Mouse (Mus musculus) forebrain, embryonic 11.5 days (tissue): ENCODE measurements around the gene Tnfaip1. TPM values are rescaled to one million over a fixed set of nuclear protein-coding genes. Genes with fewer than 3 reads are reported as not detected.

ENCODE experiments used
- ATAC-seq: fragments of 200-750 bp; cut with Nextera tagmentation; replicated peaks from 2 replicates; pipeline ENCODE4 v1.8.0; 2017; ENCODE audit warnings: moderate TSS enrichment; ENCODE audit not compliant: low FRiP score
- DNase-seq: peaks from one replicate; pipeline ENCODE4 v3.0.0-alpha.2; 2017; ENCODE audit warnings: low spot score
- H3K27ac ChIP-seq: fragments of 300-500 bp; sonication (generic); 2 replicates; pipeline ENCODE4 v1.5.1; 2014; ENCODE audit warnings: low read depth, low read length
- H3K27me3 ChIP-seq: fragments of 300-500 bp; sonication (generic); 2 replicates; pipeline ENCODE4 v1.6.1; 2014; ENCODE audit warnings: mild to moderate bottlenecking, low read length, mixed read lengths; ENCODE audit not compliant: control insufficient read depth, insufficient read depth
- H3K36me3 ChIP-seq: fragments of 300-500 bp; sonication (generic); 2 replicates; pipeline ENCODE4 v1.6.1; 2014; ENCODE audit warnings: mild to moderate bottlenecking, low read length, moderate library complexity, mixed read lengths; ENCODE audit not compliant: control insufficient read depth, insufficient read depth
- H3K4me1 ChIP-seq: fragments of 300-500 bp; sonication (generic); replicated peaks from 2 replicates; pipeline ENCODE4 v1.6.1; 2014; ENCODE audit warnings: low read length, mixed read lengths; ENCODE audit not compliant: control insufficient read depth, insufficient read depth
- H3K4me2 ChIP-seq: fragments of 300-500 bp; sonication (generic); 2 replicates; pipeline ENCODE4 v1.6.1; 2014; ENCODE audit warnings: low read depth, mild to moderate bottlenecking, low read length, moderate library complexity, mixed read lengths; ENCODE audit not compliant: severe bottlenecking
- H3K4me3 ChIP-seq: fragments of 300-500 bp; sonication (generic); 2 replicates; pipeline ENCODE4 v1.5.1; 2014; ENCODE audit warnings: low read depth, low read length
- H3K9ac ChIP-seq: fragments of 300-500 bp; sonication (generic); 2 replicates; pipeline ENCODE4 v1.6.1; 2014; ENCODE audit warnings: low read length
- H3K9me3 ChIP-seq: fragments of 300-500 bp; sonication (generic); 2 replicates; pipeline ENCODE4 v1.6.1; 2016; ENCODE audit warnings: low read length, mixed read lengths; ENCODE audit not compliant: control insufficient read depth
- WGBS: fragments of 180-500 bp; shearing (Covaris S2); extraction: QIAGEN DNeasy Blood & Tissue Kit; methylation state at CpG from one replicate; pipeline ENCODE4 v1.1.7; 2014; 5-methylcytosine and 5-hydroxymethylcytosine counted together
- polyA plus RNA-seq: library from polyadenylated mRNA; unstranded; fragments of >200 nt; fragmentation: Nextera tagmentation; extraction: Ambion mirVana; gene quantifications from 2 replicates; pipeline ENCODE4 v1.2.1, GENCODE M21; 2014

Gene Tnfaip1
- polyA plus RNA-seq, 1 experiment from 2014 or later, result 85.8 TPM

GRCm38 (mm10) chr11:78483639-78484038 lies 52.5 kb downstream of the Tnfaip1 start:
- Histone ChIP-seq H3K27me3 (peaks cover 14% of the 10 kb centered on the region), H3K9ac (no peak overlapping the region), H3K4me1 (0 out of 2 replicates have a peak, but pooled peaks cover 3% of the 10 kb centered on the region), H3K36me3 (no peaks in the 10 kb centered on the region), H3K4me2 (no peak overlapping the region), H3K4me3 (no peak overlapping the region), H3K9me3 (no peaks in the 10 kb centered on the region), H3K27ac (no peak overlapping the region)
- 69% methylated on average over 7 of the region's 7 CpGs for WGBS
- DNase-seq (no peak), ATAC-seq (no peak)

GRCm38 (mm10) chr11:78475289-78475688 lies 60.8 kb downstream of the Tnfaip1 start:
- Histone ChIP-seq H3K36me3 (no peaks in the 10 kb centered on the region), H3K27me3 (no peaks in the 10 kb centered on the region)
- ATAC-seq, result no peak

More at GRCm38 (mm10) chr11:78475289-78475688, 60.8 kb downstream of the Tnfaip1 start:
- H3K27ac ChIP-seq, result no peak overlapping the region
- H3K4me3 ChIP-seq, result no peak overlapping the region
- DNase-seq, result no peak
- no peak overlapping the region for H3K4me2 ChIP-seq
- WGBS, result 87% methylated on average over 3 of the region's 3 CpGs
- H3K9ac ChIP-seq, result no peak overlapping the region
- H3K9me3 ChIP-seq, result no peaks in the 10 kb centered on the region
- H3K4me1 ChIP-seq, result no peaks in the 10 kb centered on the region

Other genes starting within 250 kb of the Tnfaip1 start
- 0.21 and 0.87 TPM in 2 replicates for gene BC030499, start 245.5 kb downstream of the Tnfaip1 start, polyA plus RNA-seq
- gene Spag5, start 234.8 kb downstream of the Tnfaip1 start, polyA plus RNA-seq, result 75.5 and 76.1 TPM in 2 replicates
- gene Aldoc, start 213.4 kb downstream of the Tnfaip1 start, polyA plus RNA-seq, result 3.3 and 7.4 TPM in 2 replicates
- gene Pigs, start 207.9 kb downstream of the Tnfaip1 start, polyA plus RNA-seq, result 69.6 and 70.3 TPM in 2 replicates
- gene Unc119, start 192.8 kb downstream of the Tnfaip1 start, polyA plus RNA-seq, result 73.2 and 77.4 TPM in 2 replicates
- not detected in 2 replicates for gene Foxn1, start 149.8 kb downstream of the Tnfaip1 start, polyA plus RNA-seq
- gene Slc13a2, start 114.1 kb downstream of the Tnfaip1 start, polyA plus RNA-seq, result not detected in 2 replicates
- gene Slc46a1, start 70.6 kb downstream of the Tnfaip1 start, polyA plus RNA-seq, result 18.4 TPM in 2 replicates
- 18.4 and 24.9 TPM in 2 replicates for gene Sarm1, start 38.6 kb downstream of the Tnfaip1 start, polyA plus RNA-seq
- 36.3 and 38.6 TPM in 2 replicates for gene Vtn, start 37.2 kb downstream of the Tnfaip1 start, polyA plus RNA-seq
- not detected in 2 replicates for gene Sebox, start 32.9 kb downstream of the Tnfaip1 start, polyA plus RNA-seq
- gene Tmem199, start 24.2 kb downstream of the Tnfaip1 start, polyA plus RNA-seq, result 77.1 and 77.2 TPM in 2 replicates
- gene Poldip2, start 24.1 kb downstream of the Tnfaip1 start, polyA plus RNA-seq, result 144 and 155 TPM in 2 replicates
- gene Ift20, start within 50 bp of the Tnfaip1 start, polyA plus RNA-seq, result 87.3 and 92.3 TPM in 2 replicates
- 77.6 and 87.4 TPM in 2 replicates for gene Tmem97, start 14.4 kb upstream of the Tnfaip1 start, polyA plus RNA-seq
- gene Nlk, start 161.0 kb upstream of the Tnfaip1 start, polyA plus RNA-seq, result 29.3 and 33.6 TPM in 2 replicates
- 35.9 and 43.4 TPM in 2 replicates for gene Ccnq, start 215.4 kb upstream of the Tnfaip1 start, polyA plus RNA-seq